Mouse (Mus musculus): Measurements from ENCODE around the gene Tmem220. TPM values are rescaled to one million over a fixed set of nuclear protein-coding genes. Genes with fewer than 3 reads are reported as not detected.

The Tmem220 gene
- polyA plus RNA-seq, 1 experiment from 2014 or later = 1.1 TPM

GRCm38 (mm10) chr11:67072615-67073130, 47.7 kb downstream of the Tmem220 start:
- ATAC-seq (ENCODE audit: low FRiP score) (no peak), DNase-seq (ENCODE audit: low spot score) (no peak)
- Histone ChIP-seq H3K36me3 (replicated peaks; ENCODE audit: control insufficient read depth, insufficient read depth) (peaks cover 3% of the 10 kb centered on the region; the same call in 1 of the 2 replicates), H3K4me1 (replicated peaks; ENCODE audit: control insufficient read depth, insufficient read depth, low read length) (no peaks in the 10 kb centered on the region), H3K9me3 (ENCODE audit: control insufficient read depth, low read length) (no peaks in the 10 kb centered on the region), H3K9ac (no peak overlapping the region), H3K27me3 (ENCODE audit: control insufficient read depth, insufficient read depth, low read length) (no peaks in the 10 kb centered on the region), H3K4me3 (replicated peaks; ENCODE audit: low read length) (no peak overlapping the region), H3K27ac (no peak overlapping the region), H3K4me2 (replicated peaks) (no peak overlapping the region)
- WGBS = 59% methylated on average over 15 of the region's 15 CpGs

GRCm38 (mm10) chr11:67075036-67075435, 50.1 kb downstream of the Tmem220 start:
- no peak overlapping the region for H3K4me3 ChIP-seq (replicated peaks; ENCODE audit: low read length)
- H3K36me3 ChIP-seq (replicated peaks; ENCODE audit: control insufficient read depth, insufficient read depth) = no peaks in the 10 kb centered on the region
- no peaks in the 10 kb centered on the region for H3K4me1 ChIP-seq (replicated peaks; ENCODE audit: control insufficient read depth, insufficient read depth, low read length)
- no peak overlapping the region for H3K4me2 ChIP-seq (replicated peaks)
- no peak overlapping the region for H3K27ac ChIP-seq
- no peaks in the 10 kb centered on the region for H3K9me3 ChIP-seq (ENCODE audit: control insufficient read depth, low read length)
- no peaks in the 10 kb centered on the region for H3K27me3 ChIP-seq (ENCODE audit: control insufficient read depth, insufficient read depth, low read length)
- ATAC-seq (ENCODE audit: low FRiP score) (no peak), DNase-seq (ENCODE audit: low spot score) (no peak)
- WGBS = 33% methylated on average over 3 of the region's 3 CpGs
- no peak overlapping the region for H3K9ac ChIP-seq

GRCm38 (mm10) chr11:67076781-67077180, 51.8 kb downstream of the Tmem220 start:
- no peak overlapping the region for H3K4me3 ChIP-seq (replicated peaks; ENCODE audit: low read length)
- H3K9me3 ChIP-seq (ENCODE audit: control insufficient read depth, low read length) = no peaks in the 10 kb centered on the region
- no peak overlapping the region for H3K27ac ChIP-seq
- 91% methylated on average over 5 of the region's 5 CpGs for WGBS
- H3K27me3 ChIP-seq (ENCODE audit: control insufficient read depth, insufficient read depth, low read length) = no peaks in the 10 kb centered on the region
- H3K36me3 ChIP-seq (replicated peaks; ENCODE audit: control insufficient read depth, insufficient read depth) = no peaks in the 10 kb centered on the region
- ATAC-seq (ENCODE audit: low FRiP score) (no peak), DNase-seq (ENCODE audit: low spot score) (no peak)
- no peak overlapping the region for H3K4me2 ChIP-seq (replicated peaks)
- H3K9ac ChIP-seq = no peak overlapping the region
- H3K4me1 ChIP-seq (replicated peaks; ENCODE audit: control insufficient read depth, insufficient read depth, low read length) = no peaks in the 10 kb centered on the region

GRCm38 (mm10) chr11:67077435-67077834, 52.5 kb downstream of the Tmem220 start:
- 44% methylated on average over 3 of the region's 3 CpGs for WGBS

GRCm38 (mm10) chr11:67078000-67078399, 53.0 kb downstream of the Tmem220 start, which contains the start of gene Myh3:
Gene Myh3, plus strand, starts transcription at chr11:67078300.
- Histone ChIP-seq H3K36me3 (replicated peaks; ENCODE audit: control insufficient read depth, insufficient read depth) (no peaks in the 10 kb centered on the region), H3K4me3 (replicated peaks; ENCODE audit: low read length) (no peak within 1 kb of the TSS), H3K9me3 (ENCODE audit: control insufficient read depth, low read length) (no peaks in the 10 kb centered on the region), H3K9ac (no peak within 1 kb of the TSS), H3K27ac (no peak within 1 kb of the TSS), H3K27me3 (ENCODE audit: control insufficient read depth, insufficient read depth, low read length) (no peaks in the 10 kb centered on the region), H3K4me2 (replicated peaks) (no peak within 1 kb of the TSS), H3K4me1 (replicated peaks; ENCODE audit: control insufficient read depth, insufficient read depth, low read length) (no peaks in the 10 kb centered on the region)
- no peak for DNase-seq (ENCODE audit: low spot score)
- no peak for ATAC-seq (ENCODE audit: low FRiP score)
- WGBS = 91% methylated on average over 5 of the region's 5 CpGs

More at GRCm38 (mm10) chr11:67077435-67077834, 52.5 kb downstream of the Tmem220 start:
- H3K4me1 ChIP-seq (replicated peaks; ENCODE audit: control insufficient read depth, insufficient read depth, low read length) = no peaks in the 10 kb centered on the region
- no peak overlapping the region for H3K9ac ChIP-seq
- no peaks in the 10 kb centered on the region for H3K36me3 ChIP-seq (replicated peaks; ENCODE audit: control insufficient read depth, insufficient read depth)
- H3K4me3 ChIP-seq (replicated peaks; ENCODE audit: low read length) = no peak overlapping the region
- no peaks in the 10 kb centered on the region for H3K27me3 ChIP-seq (ENCODE audit: control insufficient read depth, insufficient read depth, low read length)
- no peak overlapping the region for H3K4me2 ChIP-seq (replicated peaks)
- no peaks in the 10 kb centered on the region for H3K9me3 ChIP-seq (ENCODE audit: control insufficient read depth, low read length)
- ATAC-seq (ENCODE audit: low FRiP score) (no peak), DNase-seq (ENCODE audit: low spot score) (peak; percentile 42)
- no peak overlapping the region for H3K27ac ChIP-seq

GRCm38 (mm10) chr11:67078888-67079287, 53.9 kb downstream of the Tmem220 start:
- no peaks in the 10 kb centered on the region for H3K36me3 ChIP-seq (replicated peaks; ENCODE audit: control insufficient read depth, insufficient read depth)
- H3K9ac ChIP-seq = no peak overlapping the region
- H3K4me3 ChIP-seq (replicated peaks; ENCODE audit: low read length) = no peak overlapping the region
- 89% methylated on average over 6 of the region's 6 CpGs for WGBS
- no peak for DNase-seq (ENCODE audit: low spot score)
- ATAC-seq (ENCODE audit: low FRiP score) = no peak
- no peaks in the 10 kb centered on the region for H3K4me1 ChIP-seq (replicated peaks; ENCODE audit: control insufficient read depth, insufficient read depth, low read length)
- no peaks in the 10 kb centered on the region for H3K9me3 ChIP-seq (ENCODE audit: control insufficient read depth, low read length)
- no peak overlapping the region for H3K4me2 ChIP-seq (replicated peaks)
- H3K27ac ChIP-seq = no peak overlapping the region
- peaks cover 4% of the 10 kb centered on the region; the same call in 1 of the 2 replicates for H3K27me3 ChIP-seq (ENCODE audit: control insufficient read depth, insufficient read depth, low read length)

- Histone ChIP-seq H3K9me3 (ENCODE audit: control insufficient read depth, low read length) (no peaks in the 10 kb centered on the region), H3K27me3 (ENCODE audit: control insufficient read depth, insufficient read depth, low read length) (peaks cover 12% of the 10 kb centered on the region; the same call in 1 of the 2 replicates), H3K36me3 (replicated peaks; ENCODE audit: control insufficient read depth, insufficient read depth) (no peaks in the 10 kb centered on the region), H3K4me1 (replicated peaks; ENCODE audit: control insufficient read depth, insufficient read depth, low read length) (no peaks in the 10 kb centered on the region), H3K4me2 (replicated peaks) (no peak overlapping the region), H3K9ac (no peak overlapping the region), H3K27ac (no peak overlapping the region), H3K4me3 (replicated peaks; ENCODE audit: low read length) (no peak overlapping the region)
- DNase-seq (ENCODE audit: low spot score) (no peak), ATAC-seq (ENCODE audit: low FRiP score) (no peak)
- WGBS = 35% methylated on average over 11 of the region's 11 CpGs
Observed at GRCm38 (mm10) chr11:67079740-67080139, 54.8 kb downstream of the Tmem220 start.

- no peaks in the 10 kb centered on the region for H3K4me1 ChIP-seq (replicated peaks; ENCODE audit: control insufficient read depth, insufficient read depth, low read length)
- DNase-seq (ENCODE audit: low spot score) (peak; percentile 67), ATAC-seq (ENCODE audit: low FRiP score) (peak; percentile 62)
- H3K9me3 ChIP-seq (ENCODE audit: control insufficient read depth, low read length) = no peaks in the 10 kb centered on the region
- H3K36me3 ChIP-seq (replicated peaks; ENCODE audit: control insufficient read depth, insufficient read depth) = no peaks in the 10 kb centered on the region
- H3K4me3 ChIP-seq (replicated peaks; ENCODE audit: low read length) = no peak overlapping the region
- peaks cover 17% of the 10 kb centered on the region; the same call in 1 of the 2 replicates for H3K27me3 ChIP-seq (ENCODE audit: control insufficient read depth, insufficient read depth, low read length)
- H3K27ac ChIP-seq = no peak overlapping the region
- H3K4me2 ChIP-seq (replicated peaks) = no peak overlapping the region
- no peak overlapping the region for H3K9ac ChIP-seq
- 2% methylated on average over 3 of the region's 3 CpGs for WGBS
Observed at GRCm38 (mm10) chr11:67080168-67080567, 55.2 kb downstream of the Tmem220 start.

GRCm38 (mm10) chr11:67081125-67081649, 56.2 kb downstream of the Tmem220 start:
- Histone ChIP-seq H3K36me3 (replicated peaks; ENCODE audit: control insufficient read depth, insufficient read depth) (no peaks in the 10 kb centered on the region), H3K4me2 (replicated peaks) (no peak overlapping the region), H3K27ac (no peak overlapping the region), H3K9ac (no peak overlapping the region), H3K27me3 (ENCODE audit: control insufficient read depth, insufficient read depth, low read length) (peaks cover 17% of the 10 kb centered on the region; the same call in 1 of the 2 replicates), H3K4me3 (replicated peaks; ENCODE audit: low read length) (no peak overlapping the region), H3K9me3 (ENCODE audit: control insufficient read depth, low read length) (no peaks in the 10 kb centered on the region), H3K4me1 (replicated peaks; ENCODE audit: control insufficient read depth, insufficient read depth, low read length) (no peaks in the 10 kb centered on the region)
- WGBS = 6% methylated on average over 10 of the region's 11 CpGs
- DNase-seq (ENCODE audit: low spot score) = no peak
- no peak for ATAC-seq (ENCODE audit: low FRiP score)

Data from hindbrain, embryonic 14.5 days (tissue).